In genomic region chr7:102686944-102687501, GRCm38 (mm10) we compare ENCODE assay signal across 8 mouse cellular contexts. TPM values are rescaled to one million over a fixed set of nuclear protein-coding genes. Genes with fewer than 3 reads are reported as not detected.
DNase-seq lines count a peak whose midpoint lies in the region; ATAC-seq and TF ChIP-seq lines count a peak whose summit lies in the region.

Gene Trim68 (minus strand): TSS chr7:102687327.

- no peak for TF ChIP-seq CTCF in Patski (IDR thresholded peaks at IDR 0.05)

- in situ Hi-C loops in Patski (cut with MboI; ENCODE audit: low pct_unique_long_range_greater_than_20kb), result loop anchor here (25.0 kb wide), 2 partner anchors 425 to 1550 kb away; partner anchors contain the start of genes Rhog, Stim1 and Trim34a

- peak; percentile 100 for ATAC-seq in Patski
- ATAC-seq in hindbrain, embryonic 13.5 days (ENCODE audit: low FRiP score), result peak; percentile 99

- POLR2A ChIA-PET in Patski (lab: Charles Lee), result no interaction called here

- no peaks in the 10 kb centered on the region for H3K27me3 ChIP-seq in Patski
- no peaks in the 10 kb centered on the region for H3K27me3 ChIP-seq in hindbrain, embryonic 13.5 days

- no peaks in the 10 kb centered on the region for H3K36me3 ChIP-seq in hindbrain, embryonic 13.5 days

- under 1% methylated on average over 40 of the region's 40 CpGs for WGBS in hindbrain, embryonic 13.5 days

- H3K9ac ChIP-seq in hindbrain, embryonic 13.5 days, result peak within 1 kb of the TSS; percentile 76

- peak; percentile 44 for DNase-seq in Patski (ENCODE audit: low read depth, low spot score)
- peak; percentile 80 to 84 for DNase-seq in cerebellum, postnatal 14 days
- peak; percentile 80 to 86 for DNase-seq in frontal cortex, postnatal 14 days (ENCODE audit: low spot score in 2 of 2)
- DNase-seq in layer of hippocampus, postnatal 25 days (ENCODE audit: extremely low spot score in 1 of 2, low spot score in 1 of 2), result peak; percentile 73
- peak; percentile 95 for DNase-seq in lung, postnatal 25 days (ENCODE audit: low spot score)
- DNase-seq in retina, embryonic 14.5 days (ENCODE audit: low spot score), result peak; percentile 92
- peak; percentile 95 for DNase-seq in thymus, postnatal 4 days

- peak within 1 kb of the TSS; percentile 81 for H3K27ac ChIP-seq in hindbrain, embryonic 13.5 days

- peak within 1 kb of the TSS; percentile 73 for H3K4me2 ChIP-seq in hindbrain, embryonic 13.5 days

- H3K4me1 ChIP-seq in hindbrain, embryonic 13.5 days (replicated peaks), result 0 out of 2 replicates have a peak, but pooled peaks cover 4% of the 10 kb centered on the region

- peak within 1 kb of the TSS; percentile 64 for H3K4me3 ChIP-seq in hindbrain, embryonic 13.5 days

- CTCF ChIA-PET in Patski (lab: Charles Lee), result no interaction called here

- no peaks in the 10 kb centered on the region for H3K9me3 ChIP-seq in hindbrain, embryonic 13.5 days

RNA-seq across cellular contexts. Expression of gene Trim68, which starts in this region (rescaled TPM):
- 8.5 TPM for polyA plus RNA-seq in Patski (2021)
- polyA plus RNA-seq in hindbrain, embryonic 13.5 days (2015; fragmentation: Nextera tagmentation; extraction: Ambion mirVana), result 7.2 and 8.0 TPM in 2 replicates
- 1 to 10 TPM; 4.5 to 7.6 TPM for total RNA-seq in layer of hippocampus, postnatal 25 days (2021)

Comparison
In these comparisons a context has a peak if more than half of its experiments do, and no peak if none do; other contexts are left out.
1. Peak in every context shown above with its lines: DNase-seq, ATAC-seq, H3K4me3 ChIP-seq and H3K27ac ChIP-seq.
2. DNase-seq: peak in every context shown above with its lines; median percentile 95 in lung, postnatal 25 days; 95 in thymus, postnatal 4 days; 92 in retina, embryonic 14.5 days; 83 in frontal cortex, postnatal 14 days; 82 in cerebellum, postnatal 14 days; 73 in layer of hippocampus, postnatal 25 days; 44 in Patski.